In the genomic region with DNA sequence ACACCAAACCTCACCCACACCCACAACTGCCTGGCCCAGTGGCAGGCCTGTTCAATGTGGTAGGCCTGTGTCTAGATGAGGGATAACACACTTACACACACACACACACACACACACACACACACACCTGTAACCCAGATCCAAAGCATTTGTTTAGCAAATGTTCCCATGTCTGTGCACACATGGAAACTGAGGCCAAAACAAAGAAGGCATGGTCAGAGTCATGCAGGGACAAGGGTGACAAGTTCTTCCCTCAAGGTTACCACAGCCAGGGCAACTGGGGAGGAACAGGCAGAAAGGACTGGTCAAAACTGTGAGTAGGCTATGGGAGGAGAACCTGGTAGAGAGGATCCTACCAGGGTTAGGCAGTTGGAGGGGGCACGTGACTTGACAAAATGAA, we compare ENCODE assay signal across 16 mouse cellular contexts. TPM values are rescaled to one million over a fixed set of nuclear protein-coding genes. Genes with fewer than 3 reads are reported as not detected.
DNase-seq lines count a peak whose midpoint lies in the region; ATAC-seq and TF ChIP-seq lines count a peak whose summit lies in the region.
"Had no signal": no experiment of that assay in that cellular context is flagged by ENCODE, and none has a peak within 500 bp of the region (broad histone marks: within the 10 kb centered on the region; RNA-seq: fewer than 3 reads in every experiment).

No protein-coding gene starts in this region.

- no peak overlapping the region for H3K4me3 ChIP-seq in liver, adult 2 months (ENCODE audit: insufficient read depth, low read depth, low read length)
- H3K4me3 ChIP-seq in liver, embryonic 12.5 days = no peak overlapping the region

- no peak for TF ChIP-seq POLR2A in liver, adult 2 months (IDR thresholded peaks at IDR 0.05; ENCODE audit: extremely low read depth, insufficient read depth, low read length)

- no peaks in the 10 kb centered on the region for H3K36me3 ChIP-seq in liver, adult 2 months (ENCODE audit: control insufficient read depth, insufficient read depth, low read length)
- H3K36me3 ChIP-seq in liver, embryonic 12.5 days = no peaks in the 10 kb centered on the region
- H3K36me3 ChIP-seq: G1E had no signal

- no peaks in the 10 kb centered on the region for H3K27me3 ChIP-seq in liver, adult 2 months (ENCODE audit: control insufficient read depth, insufficient read depth, low read length)
- H3K27me3 ChIP-seq in liver, embryonic 12.5 days (replicated peaks) = peaks cover 35% of the 10 kb centered on the region

- H3K9ac ChIP-seq in liver, adult 2 months (ENCODE audit: low read depth, low read length) = no peak overlapping the region
- H3K9ac ChIP-seq in liver, embryonic 12.5 days = no peak overlapping the region

- no peak for TF ChIP-seq CTCF in liver, adult 2 months (IDR thresholded peaks at IDR 0.05; ENCODE audit: low read depth, low read length)

- no peak for ATAC-seq in liver, embryonic 12.5 days
- ATAC-seq: activated CD4-positive, CD25-positive, alpha-beta regulatory T cell, adult 4 months; CD4-positive, CD25-positive, alpha-beta regulatory T cell, adult 4 months; Patski had no signal

- peak; percentile 93 for DNase-seq in liver, adult 2 months (ENCODE audit: extremely low read depth, low read depth, low spot score)
- DNase-seq: adrenal gland, adult 2 months; adrenal gland, adult 8-10 months; adrenal gland, postnatal 10 days; adrenal gland, postnatal 14 days; adrenal gland, postnatal 25 days; adrenal gland, postnatal 36 days; B cell, adult 2 months; cerebellum, adult 11 months; cerebellum, adult 18-20 months had no signal

- WGBS in liver, adult 2 months = 78% methylated on average over 1 of the region's 1 CpGs
- WGBS in liver, embryonic 12.5 days (ENCODE audit: insufficient replicate concordance) = 56% methylated on average over 1 of the region's 1 CpGs

- H3K27ac ChIP-seq in liver, adult 2 months (replicated peaks; ENCODE audit: insufficient read depth, low read depth, low read length) = peak overlapping the region; percentile 57
- no peak overlapping the region for H3K27ac ChIP-seq in liver, embryonic 12.5 days

- no peaks in the 10 kb centered on the region for H3K9me3 ChIP-seq in liver, embryonic 12.5 days (replicated peaks)
- H3K9me3 ChIP-seq: G1E had no signal

- no peaks in the 10 kb centered on the region for H3K79me2 ChIP-seq in liver, adult 2 months (ENCODE audit: control insufficient read depth, insufficient read depth, low read length)

- peaks cover 27% of the 10 kb centered on the region for H3K4me1 ChIP-seq in liver, adult 2 months (ENCODE audit: control insufficient read depth, insufficient read depth, low read length)
- peaks cover 3% of the 10 kb centered on the region; the same call in 1 of the 2 replicates for H3K4me1 ChIP-seq in liver, embryonic 12.5 days

- H3K4me2 ChIP-seq in liver, embryonic 12.5 days = no peak overlapping the region

RNA-seq across cellular contexts. Expression of gene Aatk, which starts 38.5 kb away (rescaled TPM):
- total RNA-seq in liver, adult 2 months (2014; rRNA removed) = 1.0 and 1.2 TPM in 2 replicates
- 2.0 and 2.6 TPM in 2 replicates for polyA plus RNA-seq in liver, adult 2 months (2012; rRNA removed)
- 0.37 and 0.49 TPM in 2 replicates for polyA plus RNA-seq in liver, embryonic 12.5 days (2016; fragmentation: Nextera tagmentation; extraction: Ambion mirVana)
- polyA plus RNA-seq: activated CD4-positive, CD25-positive, alpha-beta regulatory T cell, adult 4 months; C2C12; CD4-positive, CD25-positive, alpha-beta regulatory T cell, adult 4 months; G1E had no signal
